Mouse (Mus musculus): ENCODE measurements around the gene Minos1. TPM values are rescaled to one million over a fixed set of nuclear protein-coding genes. Genes with fewer than 3 reads are reported as not detected.

Gene Minos1
- polyA plus RNA-seq, 1 experiment from 2014 or later = 252 TPM

DNA sequence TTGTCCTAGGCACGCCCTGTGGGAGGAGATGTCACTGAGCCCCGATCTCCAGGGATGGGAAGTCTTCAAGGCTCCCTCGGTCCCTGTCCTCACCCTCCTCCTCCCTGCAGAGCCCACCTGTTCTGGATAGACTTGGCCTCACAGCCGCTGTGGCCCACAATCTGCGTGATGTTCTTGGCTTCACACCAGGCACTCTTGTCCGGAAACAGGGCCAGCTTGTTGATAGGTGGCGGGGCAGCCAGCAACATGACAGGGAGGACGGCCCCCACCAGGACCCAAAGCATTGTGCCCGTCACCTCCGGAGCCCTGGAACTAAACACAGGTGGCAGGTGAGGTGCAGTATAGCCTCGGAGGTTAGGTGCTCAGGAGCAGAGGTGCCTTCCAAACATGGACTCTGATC lies 45.6 kb downstream of the Minos1 start:
- no peak overlapping the region for H3K27ac ChIP-seq (ENCODE audit: low read length)
- H3K4me3 ChIP-seq (ENCODE audit: low read depth, low read length) = no peak overlapping the region
- peaks cover 18% of the 10 kb centered on the region for H3K27me3 ChIP-seq (ENCODE audit: control insufficient read depth, insufficient read depth, low read depth, low read length)
- no peak for ATAC-seq (ENCODE audit: low read depth)
- no peaks in the 10 kb centered on the region for H3K9me3 ChIP-seq (replicated peaks; ENCODE audit: control insufficient read depth, low read length)
- no peaks in the 10 kb centered on the region for H3K4me1 ChIP-seq (ENCODE audit: control insufficient read depth, low read depth, low read length)
- 57% methylated on average over 11 of the region's 11 CpGs for WGBS (ENCODE audit: insufficient replicate concordance)
- H3K4me2 ChIP-seq (ENCODE audit: low read depth, low read length) = no peak overlapping the region
- H3K36me3 ChIP-seq (ENCODE audit: control insufficient read depth, insufficient read depth) = no peaks in the 10 kb centered on the region
- H3K9ac ChIP-seq (ENCODE audit: low read depth, low read length) = no peak overlapping the region

DNA sequence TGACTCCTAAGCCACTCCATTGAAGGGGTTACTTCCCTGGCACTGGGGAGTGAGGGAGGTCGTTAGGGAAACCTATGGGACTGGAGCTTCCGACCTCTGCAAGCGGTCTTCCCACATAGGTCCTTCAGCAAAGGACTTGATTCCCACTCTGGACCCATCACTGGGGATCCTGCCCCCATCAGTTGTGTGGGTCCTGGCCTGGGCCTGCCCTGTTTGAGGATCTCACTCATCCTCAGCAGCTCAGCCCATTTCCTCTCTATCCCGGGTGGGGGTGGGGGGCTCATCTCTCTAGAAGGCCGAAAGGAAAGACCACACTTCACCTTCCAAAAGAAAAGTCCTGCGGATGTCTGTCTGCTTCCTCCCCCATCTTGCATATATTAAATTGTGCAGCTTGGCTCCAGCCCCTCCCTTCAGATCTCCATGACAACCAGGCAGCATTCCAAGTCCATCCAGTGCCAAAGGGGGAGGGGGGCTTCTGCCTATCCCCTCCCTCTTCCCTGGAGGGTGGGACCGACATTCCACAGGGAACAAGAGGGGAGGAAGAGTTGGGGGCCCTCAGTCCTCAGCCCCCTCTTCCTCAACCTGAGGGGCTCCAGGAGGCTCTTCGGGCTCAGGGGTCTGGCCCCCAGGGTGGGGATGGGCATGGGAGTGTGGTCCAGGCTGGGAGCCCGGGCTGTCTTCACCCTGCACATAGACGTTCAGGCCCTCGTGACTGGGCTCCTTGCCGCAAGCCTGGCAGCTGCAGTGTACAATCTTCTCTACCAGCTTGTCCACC lies 47.9 kb downstream of the Minos1 start:
- no peak overlapping the region for H3K4me2 ChIP-seq (ENCODE audit: low read depth, low read length)
- ATAC-seq (ENCODE audit: low read depth) = no peak
- H3K27me3 ChIP-seq (ENCODE audit: control insufficient read depth, insufficient read depth, low read depth, low read length) = peaks cover 11% of the 10 kb centered on the region

DNA sequence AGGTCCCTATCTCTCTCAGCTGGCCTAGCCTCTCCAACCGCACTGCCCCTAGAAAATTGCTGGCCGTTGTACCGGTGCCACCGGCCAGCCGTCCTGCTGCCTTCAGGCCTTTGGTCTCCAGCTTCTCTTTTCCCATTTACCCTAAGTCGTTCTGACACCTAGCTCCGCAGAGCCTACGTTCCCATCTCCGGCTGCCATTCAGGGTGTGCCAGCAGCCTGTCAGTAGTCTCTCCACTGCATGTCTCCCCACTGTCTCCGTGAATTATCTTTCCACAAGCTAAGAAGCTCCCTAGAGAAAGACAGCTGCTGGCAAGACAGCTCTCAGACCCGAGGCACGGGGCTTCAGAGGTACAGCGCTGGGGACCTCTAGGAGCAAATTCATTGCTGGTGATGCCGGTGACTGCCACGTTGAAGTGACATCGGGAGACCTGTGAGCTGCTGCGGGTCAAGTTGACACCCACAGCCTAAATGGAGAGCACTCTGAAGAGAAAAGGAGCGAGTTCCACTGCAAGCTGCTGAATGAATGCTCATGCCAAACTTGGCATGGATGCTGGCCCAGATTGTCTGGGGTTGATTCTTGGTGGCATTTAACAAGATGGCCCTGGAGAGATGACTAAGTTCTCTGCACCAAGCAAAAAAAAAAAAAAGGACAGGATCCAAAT lies 49.5 kb downstream of the Minos1 start:
- Histone ChIP-seq H3K4me3 (ENCODE audit: low read depth, low read length) (no peak overlapping the region), H3K9me3 (replicated peaks; ENCODE audit: control insufficient read depth, low read length) (no peaks in the 10 kb centered on the region), H3K27me3 (ENCODE audit: control insufficient read depth, insufficient read depth, low read depth, low read length) (peaks cover 18% of the 10 kb centered on the region), H3K4me1 (ENCODE audit: control insufficient read depth, low read depth, low read length) (no peaks in the 10 kb centered on the region), H3K4me2 (ENCODE audit: low read depth, low read length) (no peak overlapping the region), H3K9ac (ENCODE audit: low read depth, low read length) (no peak overlapping the region), H3K27ac (ENCODE audit: low read length) (no peak overlapping the region), H3K36me3 (ENCODE audit: control insufficient read depth, insufficient read depth) (no peaks in the 10 kb centered on the region)
- no peak for ATAC-seq (ENCODE audit: low read depth)
- WGBS (ENCODE audit: insufficient replicate concordance) = 61% methylated on average over 18 of the region's 18 CpGs

More for the DNA sequence above, 47.9 kb downstream of the Minos1 start:
- no peaks in the 10 kb centered on the region for H3K9me3 ChIP-seq (replicated peaks; ENCODE audit: control insufficient read depth, low read length)
- WGBS (ENCODE audit: insufficient replicate concordance) = 40% methylated on average over 12 of the region's 12 CpGs
- H3K4me3 ChIP-seq (ENCODE audit: low read depth, low read length) = no peak overlapping the region
- H3K4me1 ChIP-seq (ENCODE audit: control insufficient read depth, low read depth, low read length) = no peaks in the 10 kb centered on the region
- no peak overlapping the region for H3K27ac ChIP-seq (ENCODE audit: low read length)
- no peak overlapping the region for H3K9ac ChIP-seq (ENCODE audit: low read depth, low read length)
- no peaks in the 10 kb centered on the region for H3K36me3 ChIP-seq (ENCODE audit: control insufficient read depth, insufficient read depth)

DNA sequence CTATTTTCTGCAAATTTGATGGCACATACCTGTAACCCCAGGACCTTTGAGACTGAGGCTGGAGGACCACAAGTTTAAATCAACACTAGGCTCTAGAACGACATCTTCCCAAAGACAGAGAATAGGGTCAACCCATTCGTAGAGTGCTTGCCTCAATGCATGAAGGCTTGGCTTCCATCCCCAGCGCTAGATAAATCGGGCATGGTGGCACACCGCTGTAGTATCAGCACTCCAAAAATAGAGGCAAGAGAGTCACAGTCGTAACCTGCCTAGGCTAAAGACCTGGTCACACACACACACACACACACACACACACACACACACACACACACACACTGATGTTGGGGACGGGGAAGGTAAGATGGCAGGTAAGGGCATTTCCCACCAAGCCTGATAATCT lies 50.7 kb downstream of the Minos1 start:
- Histone ChIP-seq H3K27me3 (ENCODE audit: control insufficient read depth, insufficient read depth, low read depth, low read length) (peaks cover 29% of the 10 kb centered on the region), H3K36me3 (ENCODE audit: control insufficient read depth, insufficient read depth) (no peaks in the 10 kb centered on the region), H3K9me3 (replicated peaks; ENCODE audit: control insufficient read depth, low read length) (no peaks in the 10 kb centered on the region), H3K4me3 (ENCODE audit: low read depth, low read length) (no peak overlapping the region), H3K4me1 (ENCODE audit: control insufficient read depth, low read depth, low read length) (no peaks in the 10 kb centered on the region), H3K27ac (ENCODE audit: low read length) (no peak overlapping the region), H3K9ac (ENCODE audit: low read depth, low read length) (no peak overlapping the region), H3K4me2 (ENCODE audit: low read depth, low read length) (no peak overlapping the region)
- 72% methylated on average over 7 of the region's 7 CpGs for WGBS (ENCODE audit: insufficient replicate concordance)
- no peak for ATAC-seq (ENCODE audit: low read depth)

DNA sequence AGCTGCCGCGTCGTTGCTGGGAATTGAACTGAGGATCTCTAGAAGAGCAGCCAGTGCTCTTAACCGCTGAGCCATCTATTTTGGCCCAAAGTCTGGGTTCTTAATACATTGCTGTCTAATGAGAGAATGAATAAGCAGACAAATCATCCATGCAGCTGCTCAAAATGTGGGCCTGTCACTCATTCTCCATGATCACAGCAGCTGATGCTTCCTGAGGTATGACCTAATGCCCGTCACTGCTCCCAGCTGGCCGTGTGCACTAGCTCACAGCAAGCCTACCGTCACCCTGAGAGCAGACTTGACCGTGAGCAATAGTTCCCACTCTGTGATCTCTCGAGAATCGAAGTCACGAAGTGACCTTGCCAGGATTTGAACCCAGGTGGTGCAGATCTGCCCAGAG lies 51.5 kb downstream of the Minos1 start:
- Histone ChIP-seq H3K27me3 (ENCODE audit: control insufficient read depth, insufficient read depth, low read depth, low read length) (peaks cover 32% of the 10 kb centered on the region), H3K4me1 (ENCODE audit: control insufficient read depth, low read depth, low read length) (no peaks in the 10 kb centered on the region), H3K9me3 (replicated peaks; ENCODE audit: control insufficient read depth, low read length) (no peaks in the 10 kb centered on the region), H3K4me3 (ENCODE audit: low read depth, low read length) (no peak overlapping the region), H3K27ac (ENCODE audit: low read length) (no peak overlapping the region), H3K36me3 (ENCODE audit: control insufficient read depth, insufficient read depth) (no peaks in the 10 kb centered on the region), H3K9ac (ENCODE audit: low read depth, low read length) (no peak overlapping the region), H3K4me2 (ENCODE audit: low read depth, low read length) (no peak overlapping the region)
- ATAC-seq (ENCODE audit: low read depth) = no peak
- WGBS (ENCODE audit: insufficient replicate concordance) = 62% methylated on average over 11 of the region's 11 CpGs

DNA sequence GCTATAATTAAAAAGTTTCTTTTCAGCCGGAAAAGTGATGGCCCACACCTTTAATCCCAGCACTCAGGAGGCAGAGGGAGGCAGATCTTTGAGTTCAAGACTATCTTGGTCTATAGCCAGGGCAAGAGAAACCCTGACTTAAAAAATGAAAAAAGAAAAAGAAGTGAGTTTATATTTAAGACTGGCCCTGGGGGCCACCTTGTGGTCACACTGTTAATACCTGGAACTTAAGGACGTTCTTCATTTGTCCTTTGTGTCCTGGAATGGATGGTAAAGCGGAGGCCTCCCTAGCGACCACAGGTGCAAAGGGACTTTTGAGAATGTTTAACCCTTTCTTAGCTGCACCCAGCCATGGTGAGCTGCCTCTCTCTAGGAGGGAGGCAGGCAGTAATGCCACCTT lies 52.2 kb downstream of the Minos1 start:
- Histone ChIP-seq H3K4me3 (ENCODE audit: low read depth, low read length) (no peak overlapping the region), H3K27ac (ENCODE audit: low read length) (no peak overlapping the region), H3K9me3 (replicated peaks; ENCODE audit: control insufficient read depth, low read length) (no peaks in the 10 kb centered on the region), H3K4me1 (ENCODE audit: control insufficient read depth, low read depth, low read length) (no peaks in the 10 kb centered on the region), H3K27me3 (ENCODE audit: control insufficient read depth, insufficient read depth, low read depth, low read length) (peaks cover 36% of the 10 kb centered on the region), H3K9ac (ENCODE audit: low read depth, low read length) (no peak overlapping the region), H3K36me3 (ENCODE audit: control insufficient read depth, insufficient read depth) (no peaks in the 10 kb centered on the region), H3K4me2 (ENCODE audit: low read depth, low read length) (no peak overlapping the region)
- no peak for ATAC-seq (ENCODE audit: low read depth)
- WGBS (ENCODE audit: insufficient replicate concordance) = 14% methylated on average over 4 of the region's 4 CpGs

DNA sequence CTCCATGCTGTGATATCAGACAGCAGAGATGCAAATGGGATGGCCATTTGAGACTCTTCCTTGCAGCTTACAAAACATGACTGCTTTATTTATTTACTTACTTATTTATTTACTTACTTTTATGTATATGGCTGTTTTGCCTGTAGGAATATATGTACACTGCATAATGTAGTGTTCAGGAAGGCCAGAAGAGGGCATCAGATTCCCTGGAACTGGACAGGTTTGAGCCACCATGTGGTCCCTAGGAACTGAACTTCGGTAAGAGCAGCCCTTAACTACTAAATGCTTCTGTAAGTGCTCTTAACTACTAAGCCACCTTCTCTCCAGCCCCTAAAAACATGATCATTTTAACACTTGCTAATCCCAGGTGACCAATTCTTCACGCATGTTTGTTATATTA lies 52.6 kb downstream of the Minos1 start:
- Histone ChIP-seq H3K9me3 (replicated peaks; ENCODE audit: control insufficient read depth, low read length) (no peaks in the 10 kb centered on the region), H3K9ac (ENCODE audit: low read depth, low read length) (no peak overlapping the region), H3K4me2 (ENCODE audit: low read depth, low read length) (no peak overlapping the region), H3K4me1 (ENCODE audit: control insufficient read depth, low read depth, low read length) (no peaks in the 10 kb centered on the region), H3K27me3 (ENCODE audit: control insufficient read depth, insufficient read depth, low read depth, low read length) (peaks cover 40% of the 10 kb centered on the region), H3K4me3 (ENCODE audit: low read depth, low read length) (no peak overlapping the region), H3K36me3 (ENCODE audit: control insufficient read depth, insufficient read depth) (no peaks in the 10 kb centered on the region), H3K27ac (ENCODE audit: low read length) (no peak overlapping the region)
- no peak for ATAC-seq (ENCODE audit: low read depth)
- 36% methylated on average over 2 of the region's 2 CpGs for WGBS (ENCODE audit: insufficient replicate concordance)

DNA sequence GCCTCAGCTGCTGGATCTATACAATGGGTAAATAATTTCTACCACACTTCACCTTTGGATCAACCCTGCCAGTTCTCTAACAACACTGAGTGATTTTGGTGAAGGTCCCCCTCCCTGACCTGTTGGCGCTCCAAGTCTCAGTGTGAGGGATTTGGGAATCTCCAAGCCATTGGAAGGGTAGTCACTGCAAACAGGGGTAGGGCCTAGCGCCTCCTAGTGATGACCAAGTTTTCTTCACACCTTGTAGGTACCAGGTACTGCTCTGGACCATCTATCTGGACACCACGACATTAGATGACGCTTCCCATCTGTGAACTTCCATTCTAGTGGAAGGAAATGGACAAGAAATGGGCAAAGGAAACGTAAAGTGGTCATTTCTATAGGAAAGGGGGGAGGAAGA lies 55.0 kb downstream of the Minos1 start:
- WGBS (ENCODE audit: insufficient replicate concordance) = 11% methylated on average over 5 of the region's 5 CpGs
- Histone ChIP-seq H3K27me3 (ENCODE audit: control insufficient read depth, insufficient read depth, low read depth, low read length) (peaks cover 48% of the 10 kb centered on the region), H3K9ac (ENCODE audit: low read depth, low read length) (no peak overlapping the region), H3K36me3 (ENCODE audit: control insufficient read depth, insufficient read depth) (no peaks in the 10 kb centered on the region), H3K27ac (ENCODE audit: low read length) (no peak overlapping the region), H3K4me3 (ENCODE audit: low read depth, low read length) (no peak overlapping the region), H3K4me1 (ENCODE audit: control insufficient read depth, low read depth, low read length) (no peaks in the 10 kb centered on the region), H3K9me3 (replicated peaks; ENCODE audit: control insufficient read depth, low read length) (no peaks in the 10 kb centered on the region), H3K4me2 (ENCODE audit: low read depth, low read length) (no peak overlapping the region)
- no peak for ATAC-seq (ENCODE audit: low read depth)

DNA sequence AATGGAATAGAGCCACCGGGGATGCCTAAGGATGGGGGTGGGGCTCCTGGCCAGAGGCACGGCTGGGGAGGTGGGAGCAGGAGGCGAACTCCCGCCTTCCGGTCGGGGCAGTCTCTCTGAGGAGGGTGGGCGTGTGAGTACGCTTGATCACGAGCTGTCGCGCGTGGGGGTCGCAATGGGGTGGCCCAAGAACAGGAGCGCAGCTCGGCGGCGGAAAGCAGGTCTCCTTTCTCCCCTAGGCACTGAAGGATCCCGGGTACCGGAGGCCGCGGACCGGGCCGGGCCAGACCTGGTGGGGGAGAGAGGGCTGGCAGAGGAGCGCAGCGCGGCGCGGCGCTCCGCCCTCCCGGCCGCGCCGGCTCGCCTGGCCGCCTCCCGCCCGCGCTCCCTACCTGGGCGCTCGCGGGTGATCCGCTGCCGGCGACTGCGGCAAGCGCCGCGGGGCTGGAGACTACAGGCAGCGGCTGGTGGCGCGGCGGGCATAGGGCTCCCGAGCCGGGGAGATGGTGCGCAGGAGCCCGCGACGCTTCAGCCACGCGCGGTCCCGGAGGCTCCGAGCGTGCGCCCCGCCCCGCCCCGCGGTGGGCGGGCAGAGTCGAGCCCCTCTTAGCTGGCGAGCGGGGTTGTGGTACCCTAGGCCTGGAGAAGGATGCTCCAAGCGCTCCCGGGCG lies 55.7 kb downstream of the Minos1 start, which contains the start of gene Htr6:
Gene Htr6, minus strand, starts transcription at position 530 of the 671 bp plus-strand sequence.
- ATAC-seq (ENCODE audit: low read depth) = no peak
- Histone ChIP-seq H3K36me3 (ENCODE audit: control insufficient read depth, insufficient read depth) (no peaks in the 10 kb centered on the region), H3K27me3 (ENCODE audit: control insufficient read depth, insufficient read depth, low read depth, low read length) (peaks cover 48% of the 10 kb centered on the region), H3K27ac (ENCODE audit: low read length) (no peak within 1 kb of the TSS), H3K4me2 (ENCODE audit: low read depth, low read length) (peak within 1 kb of the TSS; percentile 43), H3K9me3 (replicated peaks; ENCODE audit: control insufficient read depth, low read length) (no peaks in the 10 kb centered on the region), H3K9ac (ENCODE audit: low read depth, low read length) (no peak within 1 kb of the TSS), H3K4me1 (ENCODE audit: control insufficient read depth, low read depth, low read length) (no peaks in the 10 kb centered on the region), H3K4me3 (ENCODE audit: low read depth, low read length) (peak within 1 kb of the TSS; percentile 42)
- under 1% methylated on average over 56 of the region's 77 CpGs for WGBS (ENCODE audit: insufficient replicate concordance)
